Mouse (Mus musculus): ENCODE measurements around the gene Espnl.
A peak's percentile ranks its signal among the peaks of the same experiment; 100 is the strongest.

Espnl gene

DNA sequence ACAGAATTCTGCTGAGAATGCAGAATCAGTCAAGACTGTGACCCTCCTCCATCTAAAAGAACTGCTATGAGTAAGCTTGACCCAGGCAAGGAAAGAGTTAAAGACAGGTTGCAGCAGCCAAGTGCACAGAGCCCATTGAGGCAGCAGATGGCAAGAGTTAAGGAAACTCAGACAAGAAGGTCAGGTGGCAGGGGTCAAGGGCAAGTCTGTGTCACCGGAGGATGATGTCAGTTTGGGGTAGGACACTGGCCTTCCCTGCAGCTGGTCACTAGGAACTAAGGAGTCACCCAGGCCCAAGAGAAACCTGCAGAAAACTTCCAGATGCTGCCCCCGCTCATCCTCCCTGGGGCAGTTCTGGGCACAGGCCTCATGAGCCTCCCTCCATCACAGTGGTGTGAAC, 2.8 kb downstream of the Espnl start:
- no peak for DNase-seq

- no peak for DNase-seq
These were observed 3.7 kb downstream of the Espnl start for GRCm38 (mm10) chr1:91325488-91326042.

DNA sequence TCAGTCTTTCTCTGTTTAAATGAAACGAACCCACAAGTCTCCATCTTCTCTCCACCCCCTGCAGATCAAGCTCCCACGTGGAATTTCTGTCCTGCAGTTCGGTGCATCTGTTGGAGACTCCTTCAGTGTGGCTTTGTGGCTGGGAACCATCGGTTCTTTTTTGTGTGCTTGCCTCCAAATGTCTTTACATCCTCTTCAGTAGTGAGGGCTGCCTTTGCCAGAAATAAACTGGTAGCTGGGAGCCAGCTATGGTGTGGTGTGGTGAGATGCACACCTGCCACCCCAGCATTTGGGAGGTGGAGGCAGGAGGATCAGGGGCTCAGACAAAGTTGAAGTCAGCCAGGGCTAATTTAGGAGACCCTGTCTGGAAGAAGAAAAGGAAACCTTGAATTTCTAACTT, 10.2 kb downstream of the Espnl start:
- DNase-seq, result no peak

DNA sequence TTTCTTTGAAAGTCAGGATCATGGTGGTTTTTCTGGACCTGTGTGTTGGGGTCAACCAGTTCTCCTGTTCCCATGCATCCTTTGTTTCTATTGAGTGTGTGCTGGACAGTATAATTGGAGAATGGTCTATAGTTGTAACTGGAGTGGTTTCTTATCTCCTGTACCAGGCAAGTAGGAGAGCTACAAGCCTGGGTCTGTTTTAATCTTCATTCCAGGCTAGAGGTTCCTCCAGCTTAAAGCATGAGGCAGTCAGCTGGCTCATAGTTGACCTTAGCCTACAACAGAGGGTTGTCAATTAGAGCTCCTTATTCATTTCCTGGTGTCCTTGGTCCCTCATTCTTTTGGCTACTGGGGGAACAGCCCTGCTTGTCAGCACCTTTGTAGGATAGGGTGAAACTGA, 11.7 kb downstream of the Espnl start:
- DNase-seq, result no peak

GRCm38 (mm10) chr1:91337355-91337754, 15.5 kb downstream of the Espnl start:
- no peak for DNase-seq

DNA sequence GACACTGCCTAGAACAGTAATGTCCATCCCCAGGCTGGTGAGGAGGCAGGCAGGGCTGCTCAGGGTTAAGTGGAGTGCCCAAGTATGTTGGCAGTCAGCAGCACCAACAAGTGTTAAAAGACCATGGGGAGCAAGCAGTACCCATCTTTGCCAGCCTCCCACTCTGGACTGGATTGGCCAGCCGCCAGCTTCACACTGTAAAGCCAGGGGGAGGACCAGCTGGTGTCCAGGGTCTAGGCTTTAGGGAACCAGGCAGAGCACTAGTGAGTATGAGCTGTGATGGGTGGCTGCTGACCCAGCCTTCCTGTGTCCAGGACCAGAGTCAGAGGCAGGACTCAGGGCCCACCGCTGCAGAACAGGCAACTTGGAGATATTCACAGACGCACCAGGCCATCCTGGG, 22.1 kb downstream of the Espnl start:
- no peak for DNase-seq

GRCm38 (mm10) chr1:91344921-91345685, 23.2 kb downstream of the Espnl start:
- DNase-seq, result no peak

DNA sequence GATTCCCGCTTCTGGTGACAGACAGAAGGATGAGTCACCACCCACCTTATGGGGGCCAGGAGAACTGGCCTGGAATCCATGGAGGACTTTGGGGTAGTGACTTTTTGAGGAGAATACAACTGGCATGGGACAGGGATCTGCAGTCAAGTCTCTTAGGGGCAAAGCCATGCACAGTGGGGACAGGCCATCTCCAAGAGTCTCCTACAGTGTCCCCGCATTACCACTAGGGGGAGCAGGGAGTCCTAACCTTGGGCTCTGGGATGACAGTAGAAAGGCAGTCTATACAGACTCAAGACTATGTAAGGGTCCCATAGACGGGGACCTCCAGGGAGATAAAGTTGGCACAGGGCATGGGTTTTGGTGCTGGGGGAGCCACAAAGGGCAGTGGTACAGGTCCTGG, 25.0 kb downstream of the Espnl start:
- peak in 1 of 2 experiments; percentile 53 for DNase-seq

- DNase-seq, result no peak
These were observed 29.0 kb downstream of the Espnl start, which contains the start of gene Klhl30 for GRCm38 (mm10) chr1:91350841-91351240. TSS of gene Klhl30 (plus strand) at chr1:91351016.

- DNase-seq, result no peak
These were observed 29.4 kb downstream of the Espnl start for GRCm38 (mm10) chr1:91351249-91351648.

DNA sequence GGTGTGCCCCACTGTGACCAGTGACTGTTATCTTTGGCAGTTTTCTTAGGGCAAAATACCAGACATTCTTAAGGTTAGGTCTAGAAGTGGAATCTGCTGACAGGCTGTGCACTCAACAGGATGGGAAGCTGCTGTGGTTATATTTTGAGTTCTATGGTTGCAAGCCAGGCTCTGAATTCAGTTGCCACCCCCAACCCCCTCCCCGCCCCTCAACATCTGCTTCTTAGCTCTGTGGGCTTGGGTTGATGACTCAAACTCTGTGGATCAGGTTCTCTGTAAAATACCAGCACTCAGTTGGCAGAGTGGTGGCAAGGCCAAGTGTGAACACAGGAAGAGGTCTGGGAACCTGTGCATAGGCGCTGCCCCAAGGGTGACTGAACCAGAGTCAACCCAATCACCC, 30.4 kb downstream of the Espnl start:
- DNase-seq, result no peak

DNA sequence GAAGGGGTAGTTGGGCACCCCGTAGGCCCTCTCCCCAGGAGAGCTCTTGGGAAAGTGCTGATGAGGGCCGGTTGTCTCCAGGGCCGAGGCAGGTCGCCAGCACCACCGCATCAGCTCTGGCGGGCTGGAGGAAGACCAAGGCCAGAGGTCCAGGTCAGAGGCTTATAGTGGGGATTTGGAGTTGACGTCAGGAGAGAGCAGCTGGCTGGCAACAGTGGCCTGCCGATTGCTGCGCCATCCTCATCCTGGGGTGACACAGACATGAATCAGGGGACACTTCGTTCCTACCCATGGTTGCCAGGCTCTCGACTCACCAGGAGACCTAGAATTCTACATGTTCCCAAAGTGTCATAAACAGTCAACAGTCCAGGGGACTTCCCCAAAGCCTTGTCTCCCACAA, 34.2 kb downstream of the Espnl start:
- DNase-seq, result no peak

GRCm38 (mm10) chr1:91362113-91362512, 40.2 kb downstream of the Espnl start:
- no peak for DNase-seq

- DNase-seq, result no peak
These were observed 43.2 kb downstream of the Espnl start for GRCm38 (mm10) chr1:91364822-91365644.

- no peak for DNase-seq
These were observed 43.9 kb downstream of the Espnl start for GRCm38 (mm10) chr1:91365816-91366214.

DNA sequence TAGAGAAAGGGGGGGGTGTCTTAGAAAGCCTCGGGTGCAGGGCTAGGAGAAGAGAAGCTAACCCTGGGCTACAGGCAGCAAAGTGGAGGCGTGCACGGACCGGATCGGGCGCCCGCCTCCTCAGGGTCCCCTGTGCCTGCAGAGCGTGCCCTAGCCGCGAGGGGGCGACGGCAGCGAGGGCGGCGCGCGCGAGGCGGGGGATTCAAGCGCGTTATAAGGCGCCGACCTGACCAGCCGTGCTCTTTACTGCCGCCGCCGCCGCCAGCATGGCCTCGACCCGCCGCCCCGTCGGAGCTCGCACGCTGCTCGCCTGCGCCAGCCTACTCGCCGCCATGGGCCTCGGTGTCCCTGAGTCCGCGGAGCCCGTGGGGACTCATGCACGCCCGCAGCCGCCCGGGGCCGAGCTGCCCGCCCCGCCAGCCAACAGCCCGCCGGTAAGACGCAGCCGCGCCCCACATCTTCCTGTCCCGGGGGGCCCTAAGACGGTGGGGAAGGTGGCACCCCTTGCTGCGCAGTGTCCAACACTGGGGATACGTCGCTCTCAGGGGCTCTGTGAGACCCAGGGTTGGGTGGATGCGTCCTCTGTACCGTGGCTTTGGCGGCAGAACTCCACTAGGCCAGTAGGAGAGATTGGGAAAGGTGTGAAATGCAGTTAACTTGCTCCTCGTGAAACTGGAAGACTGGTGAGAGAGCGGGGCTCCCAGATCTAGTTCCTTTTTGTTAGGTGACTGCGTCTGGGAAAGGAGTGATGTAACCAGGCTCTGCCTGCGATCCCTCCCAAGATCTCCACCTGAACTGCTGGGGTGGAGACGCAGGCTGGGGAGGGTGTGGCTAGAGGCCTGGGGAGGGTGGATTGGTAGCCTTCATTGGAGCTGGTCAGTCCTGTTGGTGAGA, 44.6 kb downstream of the Espnl start, which contains the start of gene Erfe:
Gene Erfe (plus strand): TSS at position 216 of the 894 bp plus-strand sequence.
- DNase-seq, result peak; percentile 47 to 75

- DNase-seq, result no peak
These were observed 45.4 kb downstream of the Espnl start for GRCm38 (mm10) chr1:91367295-91367694.

DNA sequence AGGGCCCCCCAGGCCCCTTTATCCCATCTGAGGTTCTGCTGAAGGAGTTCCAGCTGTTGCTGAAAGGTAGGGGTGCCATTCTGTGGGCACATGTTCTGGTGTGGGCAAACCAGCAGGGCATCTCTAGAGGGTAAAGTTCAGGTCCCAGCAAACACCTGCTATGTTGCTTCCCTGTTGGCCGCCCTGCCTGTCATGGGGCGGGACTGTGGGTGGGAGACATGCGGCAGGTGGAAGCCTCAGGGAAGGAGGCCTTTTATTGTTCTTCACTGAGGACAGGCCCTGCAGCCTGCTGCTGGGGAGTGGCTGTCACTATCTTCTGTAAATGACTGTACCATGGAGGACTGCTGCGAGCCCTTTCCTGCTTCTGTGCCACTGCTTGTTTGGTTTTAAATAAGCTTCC, 47.5 kb downstream of the Espnl start:
- no peak for DNase-seq

- DNase-seq, result no peak
These were observed 48.2 kb downstream of the Espnl start for GRCm38 (mm10) chr1:91370055-91370454.

GRCm38 (mm10) chr1:91373414-91373835, 51.5 kb downstream of the Espnl start:
- DNase-seq, result no peak

- DNase-seq, result peak; percentile 33 to 75
These were observed 58.7 kb downstream of the Espnl start for GRCm38 (mm10) chr1:91380453-91381090.

DNA sequence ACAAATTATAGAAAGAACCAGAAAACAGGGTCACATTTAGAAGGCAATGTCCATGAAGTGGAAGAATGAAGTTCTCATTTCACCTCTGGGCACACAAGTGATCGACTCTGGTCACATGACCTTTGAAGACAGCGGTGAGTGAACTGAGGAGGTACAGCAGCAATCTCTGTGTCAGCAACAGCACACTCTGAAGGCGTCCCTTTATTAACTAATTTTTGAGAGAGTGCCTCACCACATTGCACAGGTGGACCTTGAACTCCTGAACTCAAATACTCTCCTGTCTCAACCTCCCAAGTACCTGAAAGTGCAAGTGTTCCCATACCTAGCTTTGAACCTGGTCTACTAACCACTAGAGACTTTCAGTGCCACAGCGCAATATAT, 59.2 kb downstream of the Espnl start:
- no peak for DNase-seq

Measured in spleen, adult 18-20 months (tissue).